Mouse (Mus musculus) adrenal gland, postnatal 14 days (tissue): Measurements from ENCODE around the gene Egfem1. TPM values are rescaled to one million over a fixed set of nuclear protein-coding genes. Genes with fewer than 3 reads are reported as not detected.

Experiments used
- DNase-seq: peaks from one replicate; pipeline ENCODE4 v3.0.0; 2021; ENCODE audit warnings: mixed read lengths
- total RNA-seq: library from RNA; stranded (reverse); gene quantifications from 2 replicates; pipeline ENCODE4 v1.2.3, GENCODE M21; 2021

Egfem1 gene
- total RNA-seq, 1 experiment from 2014 or later, result 0.22 TPM

- DNase-seq, result no peak
Observed at GRCm38 (mm10) chr3:29135176-29136064, 53.6 kb downstream of the Egfem1 start.

GRCm38 (mm10) chr3:29136065-29136955 lies 54.5 kb downstream of the Egfem1 start:
- no peak for DNase-seq

DNA sequence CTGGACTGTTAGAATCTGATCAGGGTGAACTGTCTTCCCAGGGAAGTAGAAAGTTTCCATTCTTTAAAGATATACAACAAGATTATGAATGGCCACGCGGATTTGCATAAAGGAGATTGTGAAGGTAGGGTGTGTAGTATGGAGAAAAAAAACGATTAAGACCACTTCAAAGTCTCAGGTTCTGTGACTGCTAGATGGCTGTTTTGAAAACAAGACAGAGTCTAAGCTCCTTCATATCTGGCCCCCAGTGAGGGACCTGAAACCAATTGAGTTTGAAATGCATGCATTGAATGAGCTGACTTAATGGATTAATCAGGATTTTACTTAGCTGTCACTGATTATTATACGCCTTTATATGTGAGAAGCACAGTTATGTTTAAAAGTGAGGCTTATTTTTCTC lies 86.6 kb downstream of the Egfem1 start:
- no peak for DNase-seq

- DNase-seq, result no peak
Observed at GRCm38 (mm10) chr3:29169003-29169402, 87.2 kb downstream of the Egfem1 start.

GRCm38 (mm10) chr3:29176991-29177390 lies 95.2 kb downstream of the Egfem1 start:
- no peak for DNase-seq

- DNase-seq, result no peak
Observed at GRCm38 (mm10) chr3:29182988-29183387, 101.2 kb downstream of the Egfem1 start.

- no peak for DNase-seq
Observed at GRCm38 (mm10) chr3:29183615-29184198, 101.9 kb downstream of the Egfem1 start.

DNA sequence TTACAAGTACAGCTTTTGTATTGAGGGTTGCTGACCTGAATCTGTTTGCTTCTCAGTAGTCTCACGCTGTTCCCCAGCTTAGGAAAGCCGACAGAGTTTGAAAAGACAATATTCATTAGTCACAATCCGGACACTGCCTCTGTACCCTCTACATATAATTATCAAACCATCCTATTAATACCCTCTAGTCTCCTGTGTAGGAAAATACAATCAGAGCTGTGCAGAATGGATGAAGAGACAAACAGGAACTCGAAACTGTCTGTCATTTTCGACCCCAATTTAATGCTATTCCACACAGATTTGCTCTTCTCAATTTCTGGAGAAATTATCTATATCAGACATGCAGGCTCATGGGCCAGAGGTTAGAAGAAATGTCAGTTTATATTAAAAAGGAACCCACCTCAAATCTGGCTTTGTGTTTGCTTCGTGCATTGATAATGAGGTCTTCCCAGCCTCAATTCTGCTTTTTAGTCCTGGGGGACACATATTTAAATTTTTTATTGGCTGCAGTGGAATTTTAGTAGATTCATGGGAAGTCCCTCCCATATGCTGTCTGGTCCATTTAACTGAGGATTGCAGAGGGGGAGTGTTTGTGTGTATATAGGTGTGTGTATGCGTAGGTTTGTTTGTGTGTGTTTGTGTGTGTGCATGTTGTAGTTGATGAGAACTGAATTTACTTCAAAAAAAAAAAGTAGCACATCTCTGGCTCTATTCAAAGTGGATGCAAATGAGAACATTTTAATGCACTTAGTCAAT lies 102.8 kb downstream of the Egfem1 start:
- DNase-seq, result no peak

GRCm38 (mm10) chr3:29190263-29190662 lies 108.4 kb downstream of the Egfem1 start:
- DNase-seq, result no peak

GRCm38 (mm10) chr3:29197727-29198512 lies 116.1 kb downstream of the Egfem1 start:
- DNase-seq, result no peak

DNA sequence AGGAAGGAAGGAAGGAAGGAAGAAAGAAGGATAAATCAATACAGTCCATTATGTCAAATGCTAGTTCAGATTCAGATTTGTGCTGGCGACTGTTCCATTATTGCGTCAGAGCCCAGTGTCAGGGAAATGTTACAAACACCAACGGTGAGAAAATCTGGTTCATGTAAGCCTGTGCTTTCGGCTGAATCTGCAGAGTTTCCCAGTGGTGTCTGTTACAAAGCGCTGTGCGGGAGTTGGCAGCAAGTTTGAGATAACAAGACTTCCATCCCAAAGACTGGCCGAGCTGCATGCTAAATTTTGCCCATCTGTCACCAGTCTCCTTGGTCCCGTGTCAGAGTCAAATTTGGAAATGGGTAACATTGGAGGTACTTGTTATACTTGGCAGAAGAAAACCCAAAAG lies 118.8 kb downstream of the Egfem1 start:
- DNase-seq, result no peak

- no peak for DNase-seq
Observed at GRCm38 (mm10) chr3:29202536-29202935, 120.7 kb downstream of the Egfem1 start.

- DNase-seq, result no peak
Observed at GRCm38 (mm10) chr3:29222414-29222813, 140.6 kb downstream of the Egfem1 start.

GRCm38 (mm10) chr3:29229712-29230111 lies 147.9 kb downstream of the Egfem1 start:
- DNase-seq, result no peak

DNA sequence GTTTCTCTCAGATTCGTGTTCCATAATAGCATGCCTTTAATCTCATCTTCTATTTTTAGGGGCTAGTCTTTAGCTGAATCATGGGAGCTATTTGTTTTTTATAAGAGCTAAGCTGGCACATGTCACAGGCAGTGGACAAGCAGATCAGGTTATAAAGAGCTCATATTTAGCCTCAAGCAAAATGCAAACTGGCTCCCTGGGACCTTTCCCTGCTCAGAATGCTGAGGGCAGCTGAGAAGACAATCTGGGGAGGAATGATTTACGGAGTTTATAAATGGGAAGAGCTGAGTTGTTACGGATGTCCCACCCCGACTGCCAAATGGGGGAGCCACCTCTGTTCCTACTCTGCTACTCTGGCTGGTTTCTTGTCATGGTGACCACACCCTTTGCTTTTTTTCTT lies 153.7 kb downstream of the Egfem1 start:
- no peak for DNase-seq

DNA sequence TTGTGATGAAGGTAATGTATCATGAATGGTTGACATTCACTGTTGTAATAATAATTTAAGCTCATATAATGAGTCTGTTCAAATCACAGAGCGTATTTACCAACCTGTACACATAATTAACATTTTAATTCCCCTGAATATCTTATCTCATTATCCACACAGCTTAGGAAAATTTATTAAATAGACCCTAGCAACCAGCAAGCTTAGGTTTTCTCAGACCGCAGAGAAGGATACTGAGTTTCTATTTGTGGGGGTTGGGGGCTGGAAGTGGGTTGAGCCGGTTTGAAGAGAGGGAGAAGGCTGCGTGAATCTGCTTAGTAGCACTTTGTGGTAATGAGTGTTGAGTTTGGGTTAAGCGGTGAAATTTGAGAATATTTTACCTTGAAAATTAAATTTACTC lies 154.7 kb downstream of the Egfem1 start:
- no peak for DNase-seq

- DNase-seq, result no peak
Observed at GRCm38 (mm10) chr3:29243600-29243999, 161.8 kb downstream of the Egfem1 start.

DNA sequence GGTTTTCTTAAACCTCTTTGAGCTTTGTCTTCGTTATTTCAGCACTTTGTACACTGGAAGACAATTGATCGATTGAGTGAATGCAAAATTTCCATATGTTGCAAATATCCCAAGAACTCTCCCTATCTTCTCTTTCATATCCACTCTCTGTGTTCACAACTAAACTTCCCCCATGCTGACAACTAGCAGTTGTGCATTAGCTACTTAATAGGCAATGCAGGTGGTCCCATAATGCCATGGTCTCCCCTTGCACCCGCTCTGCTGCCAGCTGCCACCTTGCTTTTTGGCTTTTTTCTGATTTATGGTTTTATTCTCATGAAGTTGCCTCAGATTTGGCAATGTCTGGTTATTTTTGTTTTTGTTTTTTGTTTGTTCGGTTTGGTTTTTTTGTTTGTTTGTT lies 209.8 kb downstream of the Egfem1 start:
- DNase-seq, result no peak

DNA sequence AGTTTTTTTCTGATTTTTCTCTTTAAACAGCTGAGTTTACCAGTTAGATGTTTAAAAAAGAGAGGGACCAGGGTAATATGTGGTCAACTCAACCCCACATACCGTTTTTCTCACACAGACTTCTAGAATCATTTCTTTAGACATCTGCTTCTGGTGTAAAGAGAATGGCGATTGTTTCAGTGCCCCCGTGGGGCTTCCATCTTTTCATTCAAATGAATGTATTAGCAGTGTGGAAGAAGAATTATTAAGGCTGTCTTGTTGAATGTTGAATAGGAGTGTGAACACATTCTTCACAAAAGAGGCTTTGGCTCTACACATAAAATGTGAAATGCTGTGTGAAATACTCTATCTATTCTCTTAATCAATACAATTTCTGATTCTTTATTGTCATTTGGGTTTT lies 210.4 kb downstream of the Egfem1 start:
- DNase-seq, result no peak

GRCm38 (mm10) chr3:29293230-29293629 lies 211.4 kb downstream of the Egfem1 start:
- no peak for DNase-seq

- no peak for DNase-seq
Observed at GRCm38 (mm10) chr3:29342223-29342791, 260.5 kb downstream of the Egfem1 start.
